Mouse (Mus musculus) midbrain, embryonic 15.5 days (tissue): ENCODE results near the gene Triobp. TPM values are rescaled to one million over a fixed set of nuclear protein-coding genes. Genes with fewer than 3 reads are reported as not detected.
"Not testable (repeated sequence)": the region's sequence is repeated elsewhere in the genome, so short reads cannot be mapped to it uniquely, and the experiment has no call there.

Experiments used
- ATAC-seq: fragments of 200-750 bp; cut with Nextera tagmentation; replicated peaks from 2 replicates; pipeline ENCODE4 v1.8.0; 2017; ENCODE audit warnings: moderate TSS enrichment
- H3K27ac ChIP-seq: fragments of 300-500 bp; sonication (generic); 2 replicates; pipeline ENCODE4 v1.5.1; 2015; ENCODE audit warnings: mild to moderate bottlenecking, inconsistent platforms
- H3K27me3 ChIP-seq: fragments of 300-500 bp; sonication (generic); replicated peaks from 2 replicates; pipeline ENCODE4 v1.6.1; 2015; ENCODE audit warnings: inconsistent platforms
- H3K36me3 ChIP-seq: fragments of 300-500 bp; sonication (generic); replicated peaks from 2 replicates; pipeline ENCODE4 v1.6.1; 2015; ENCODE audit warnings: inconsistent platforms
- H3K4me1 ChIP-seq: fragments of 300-500 bp; sonication (generic); 2 replicates; pipeline ENCODE4 v1.6.1; 2015; ENCODE audit warnings: inconsistent platforms
- H3K4me2 ChIP-seq: fragments of 300-500 bp; sonication (generic); 2 replicates; pipeline ENCODE4 v1.6.1; 2015; ENCODE audit warnings: inconsistent platforms, mild to moderate bottlenecking, moderate library complexity
- H3K4me3 ChIP-seq: fragments of 300-500 bp; sonication (generic); 2 replicates; pipeline ENCODE4 v1.5.1; 2015; ENCODE audit warnings: mild to moderate bottlenecking, inconsistent platforms
- H3K9ac ChIP-seq: fragments of 300-500 bp; sonication (generic); 2 replicates; pipeline ENCODE4 v1.6.1; 2015; ENCODE audit warnings: mild to moderate bottlenecking, inconsistent platforms
- H3K9me3 ChIP-seq: fragments of 300-500 bp; sonication (generic); 2 replicates; pipeline ENCODE4 v1.6.1; 2016; ENCODE audit warnings: inconsistent platforms
- WGBS: fragments of 180-500 bp; shearing (Covaris S2); methylation state at CpG from one replicate; pipeline ENCODE4 v1.1.7; 2015; ENCODE audit warnings: mixed read lengths; 5-methylcytosine and 5-hydroxymethylcytosine counted together
- polyA plus RNA-seq: library from polyadenylated mRNA; unstranded; fragments of >200 nt; fragmentation: Nextera tagmentation; extraction: Ambion mirVana; gene quantifications from 2 replicates; pipeline ENCODE4 v1.2.1, GENCODE M21; 2015

The Triobp gene
- polyA plus RNA-seq, 1 experiment from 2014 or later = 55.5 TPM

- H3K27me3 ChIP-seq = no peaks in the 10 kb centered on the region
- no peak overlapping the region for H3K4me3 ChIP-seq
- H3K4me1 ChIP-seq = peaks cover 9% of the 10 kb centered on the region; the same call in 1 of the 2 replicates
- H3K27ac ChIP-seq = no peak overlapping the region
- no peak for ATAC-seq
- 98% methylated on average over 24 of the region's 24 CpGs for WGBS
- H3K4me2 ChIP-seq = no peak overlapping the region
- no peak overlapping the region for H3K9ac ChIP-seq
- H3K36me3 ChIP-seq = peaks cover 44% of the 10 kb centered on the region
- no peaks in the 10 kb centered on the region for H3K9me3 ChIP-seq
These were observed 45.4 kb downstream of the Triobp start for GRCm38 (mm10) chr15:78992925-78993324.

- no peaks in the 10 kb centered on the region for H3K9me3 ChIP-seq
- H3K4me2 ChIP-seq = no peak overlapping the region
- no peak for ATAC-seq
- peaks cover 38% of the 10 kb centered on the region for H3K36me3 ChIP-seq
- WGBS = 90% methylated on average over 4 of the region's 4 CpGs
- H3K27me3 ChIP-seq = no peaks in the 10 kb centered on the region
- no peak overlapping the region for H3K9ac ChIP-seq
- no peak overlapping the region for H3K4me3 ChIP-seq
- H3K4me1 ChIP-seq = no peaks in the 10 kb centered on the region
- no peak overlapping the region for H3K27ac ChIP-seq
These were observed 48.4 kb downstream of the Triobp start for GRCm38 (mm10) chr15:78995916-78996315.

GRCm38 (mm10) chr15:78996663-78997062, 49.1 kb downstream of the Triobp start:
- no peaks in the 10 kb centered on the region for H3K4me1 ChIP-seq

GRCm38 (mm10) chr15:78998348-78998747, 50.8 kb downstream of the Triobp start:
- 59% methylated on average over 8 of the region's 8 CpGs for WGBS
- H3K27ac ChIP-seq = no peak overlapping the region
- H3K4me1 ChIP-seq = no peaks in the 10 kb centered on the region
- H3K9me3 ChIP-seq = no peaks in the 10 kb centered on the region
- no peak overlapping the region for H3K4me3 ChIP-seq
- peaks cover 29% of the 10 kb centered on the region for H3K36me3 ChIP-seq
- H3K27me3 ChIP-seq = no peaks in the 10 kb centered on the region
- H3K4me2 ChIP-seq = no peak overlapping the region
- ATAC-seq = no peak
- no peak overlapping the region for H3K9ac ChIP-seq

More at GRCm38 (mm10) chr15:78996663-78997062, 49.1 kb downstream of the Triobp start:
- ATAC-seq = no peak
- 91% methylated on average over 3 of the region's 3 CpGs for WGBS
- Histone ChIP-seq H3K4me2 (no peak overlapping the region), H3K9me3 (no peaks in the 10 kb centered on the region), H3K36me3 (peaks cover 37% of the 10 kb centered on the region), H3K27me3 (no peaks in the 10 kb centered on the region), H3K9ac (no peak overlapping the region), H3K27ac (no peak overlapping the region), H3K4me3 (no peak overlapping the region)

GRCm38 (mm10) chr15:78999586-78999985, 52.1 kb downstream of the Triobp start:
- H3K4me3 ChIP-seq = no peak overlapping the region
- no peak overlapping the region for H3K4me2 ChIP-seq
- no peak overlapping the region for H3K27ac ChIP-seq
- no peak for ATAC-seq
- 90% methylated on average over 11 of the region's 11 CpGs for WGBS
- H3K27me3 ChIP-seq = no peaks in the 10 kb centered on the region
- no peak overlapping the region for H3K9ac ChIP-seq
- no peaks in the 10 kb centered on the region for H3K4me1 ChIP-seq
- H3K9me3 ChIP-seq = no peaks in the 10 kb centered on the region
- H3K36me3 ChIP-seq = peaks cover 20% of the 10 kb centered on the region

- no peak overlapping the region for H3K27ac ChIP-seq
- H3K36me3 ChIP-seq = peaks cover 17% of the 10 kb centered on the region
- no peaks in the 10 kb centered on the region for H3K27me3 ChIP-seq
- WGBS = 84% methylated on average over 7 of the region's 7 CpGs
- H3K9me3 ChIP-seq = no peaks in the 10 kb centered on the region
- H3K4me3 ChIP-seq = no peak overlapping the region
- ATAC-seq = no peak
- H3K9ac ChIP-seq = no peak overlapping the region
- H3K4me2 ChIP-seq = no peak overlapping the region
- H3K4me1 ChIP-seq = no peaks in the 10 kb centered on the region
These were observed 52.9 kb downstream of the Triobp start for GRCm38 (mm10) chr15:79000357-79000791.

GRCm38 (mm10) chr15:79001559-79001958, 54.0 kb downstream of the Triobp start:
- Histone ChIP-seq H3K36me3 (peaks cover 17% of the 10 kb centered on the region), H3K9ac (no peak overlapping the region), H3K27ac (no peak overlapping the region), H3K27me3 (no peaks in the 10 kb centered on the region), H3K4me2 (no peak overlapping the region), H3K4me3 (no peak overlapping the region), H3K4me1 (no peaks in the 10 kb centered on the region), H3K9me3 (no peaks in the 10 kb centered on the region)
- WGBS = 94% methylated on average over 5 of the region's 5 CpGs
- no peak for ATAC-seq

- no peaks in the 10 kb centered on the region for H3K9me3 ChIP-seq
- H3K27me3 ChIP-seq = no peaks in the 10 kb centered on the region
- H3K4me3 ChIP-seq = no peak overlapping the region
- H3K4me2 ChIP-seq = no peak overlapping the region
- H3K4me1 ChIP-seq = no peaks in the 10 kb centered on the region
- ATAC-seq = no peak
- H3K27ac ChIP-seq = no peak overlapping the region
- H3K9ac ChIP-seq = no peak overlapping the region
- H3K36me3 ChIP-seq = peaks cover 17% of the 10 kb centered on the region
- WGBS = 69% methylated on average over 19 of the region's 19 CpGs
These were observed 54.5 kb downstream of the Triobp start for GRCm38 (mm10) chr15:79002036-79002435.

GRCm38 (mm10) chr15:79003079-79003478, 55.6 kb downstream of the Triobp start:
- Histone ChIP-seq H3K4me3 (no peak overlapping the region), H3K9ac (no peak overlapping the region), H3K27ac (no peak overlapping the region), H3K9me3 (no peaks in the 10 kb centered on the region), H3K27me3 (no peaks in the 10 kb centered on the region), H3K36me3 (peaks cover 17% of the 10 kb centered on the region), H3K4me1 (no peaks in the 10 kb centered on the region), H3K4me2 (no peak overlapping the region)
- no peak for ATAC-seq
- 86% methylated on average over 3 of the region's 3 CpGs for WGBS

GRCm38 (mm10) chr15:79005581-79005980, 58.1 kb downstream of the Triobp start:
- no peaks in the 10 kb centered on the region for H3K9me3 ChIP-seq
- H3K4me3 ChIP-seq = no peak overlapping the region
- H3K27me3 ChIP-seq = no peaks in the 10 kb centered on the region
- H3K36me3 ChIP-seq = peaks cover 13% of the 10 kb centered on the region
- ATAC-seq = no peak
- no peak overlapping the region for H3K4me2 ChIP-seq
- H3K9ac ChIP-seq = no peak overlapping the region
- H3K27ac ChIP-seq = no peak overlapping the region
- 94% methylated on average over 9 of the region's 9 CpGs for whole genome bisulfite sequencing
- no peaks in the 10 kb centered on the region for H3K4me1 ChIP-seq

GRCm38 (mm10) chr15:79006638-79007037, 59.1 kb downstream of the Triobp start:
- H3K4me3 ChIP-seq = no peak overlapping the region
- no peak overlapping the region for H3K27ac ChIP-seq
- no peak overlapping the region for H3K4me2 ChIP-seq
- no peaks in the 10 kb centered on the region for H3K4me1 ChIP-seq
- WGBS = 76% methylated on average over 3 of the region's 3 CpGs
- no peaks in the 10 kb centered on the region for H3K9me3 ChIP-seq
- no peak for ATAC-seq
- H3K36me3 ChIP-seq = peaks cover 13% of the 10 kb centered on the region
- H3K27me3 ChIP-seq = no peaks in the 10 kb centered on the region
- no peak overlapping the region for H3K9ac ChIP-seq

- H3K4me2 ChIP-seq = no peak overlapping the region
- no peak overlapping the region for H3K4me3 ChIP-seq
- H3K27me3 ChIP-seq = no peaks in the 10 kb centered on the region
- no peak for ATAC-seq
- no peaks in the 10 kb centered on the region for H3K4me1 ChIP-seq
- H3K36me3 ChIP-seq = peaks cover 10% of the 10 kb centered on the region
- no peak overlapping the region for H3K27ac ChIP-seq
- H3K9ac ChIP-seq = no peak overlapping the region
- 91% methylated on average over 5 of the region's 5 CpGs for WGBS
- H3K9me3 ChIP-seq = no peaks in the 10 kb centered on the region
These were observed 59.5 kb downstream of the Triobp start for GRCm38 (mm10) chr15:79007059-79007458.

- H3K27ac ChIP-seq, H3K4me3 ChIP-seq, H3K4me1 ChIP-seq, H3K9me3 ChIP-seq, ATAC-seq, H3K27me3 ChIP-seq, H3K9ac ChIP-seq, H3K4me2 ChIP-seq, H3K36me3 ChIP-seq: not testable (repeated sequence)
- 95% methylated on average over 6 of the region's 6 CpGs for WGBS
These were observed 60.3 kb downstream of the Triobp start for GRCm38 (mm10) chr15:79007836-79008235.
